Mouse (Mus musculus) left cerebral cortex, postnatal 25 days (tissue): ENCODE results near the gene Mff. TPM values are rescaled to one million over a fixed set of nuclear protein-coding genes. Genes with fewer than 3 reads are reported as not detected.

ENCODE experiments used
- DNase-seq, 2 experiments: peaks; one replicate each; pipeline ENCODE4 v3.0.0; 2022; ENCODE audit warnings: low spot score in 2 of 2, mixed read lengths in 1 of 2
- intact Hi-C: fragments of 180-260 bp; cut with DNase I; formaldehyde crosslinking; loops from one replicate; pipeline ENCODE4 v1.15.1; 2025
- total RNA-seq, 2 experiments: library from RNA; stranded (reverse); gene quantifications; 2 replicates each; pipeline ENCODE4 v1.2.3; 2021

Gene Mff
- total RNA-seq, 2 experiments from 2014 or later, result 274 to 279 TPM

- intact Hi-C loops, result no loop called here
- DNase-seq, result peak in 1 of 2 experiments; percentile 38
Observed at GRCm38 (mm10) chr1:82801105-82801783, 76.6 kb downstream of the Mff start.

Other genes with a start within 250 kb of the Mff start
- gene Col4a4, start 138.0 kb upstream of the Mff start, total RNA-seq, result 1 to 10 TPM; 1.5 to 1.9 TPM
- gene Col4a3, start 138.0 kb upstream of the Mff start, total RNA-seq, result under 1 TPM; 0.50 to 0.78 TPM
- gene Tm4sf20, start 43.6 kb downstream of the Mff start, total RNA-seq, result not detected
- gene Gm47791, start 46.4 kb downstream of the Mff start, total RNA-seq, result not detected
- 10 to 100 TPM; 81.8 to 88.6 TPM for gene Agfg1, start 114.6 kb downstream of the Mff start, total RNA-seq
- 1 to 10 TPM in 1 of 2 experiments, under 1 TPM in 1; 0.87 to 1.2 TPM for gene A030005L19Rik, start 188.4 kb downstream of the Mff start, total RNA-seq
- gene A030014E15Rik, start 200.0 kb downstream of the Mff start, total RNA-seq, result not detected
- gene Gm6217, start 206.5 kb downstream of the Mff start, total RNA-seq, result not detected
- gene A030003K21Rik, start 218.5 kb downstream of the Mff start, total RNA-seq, result not detected
- gene Gm7544, start 231.1 kb downstream of the Mff start, total RNA-seq, result not detected
- not detected for gene Gm47955, start 235.4 kb downstream of the Mff start, total RNA-seq